Mouse (Mus musculus) megakaryocyte-erythroid progenitor cell, adult 5 weeks (primary cell): ENCODE data around the gene Mgat4b. TPM values are rescaled to one million over a fixed set of nuclear protein-coding genes. Genes with fewer than 3 reads are reported as not detected.

Experiments used
- polyA plus RNA-seq: library from polyadenylated mRNA; stranded (reverse); fragments of >175 nt; gene quantifications from 2 replicates; pipeline ENCODE4 v1.2.3, GENCODE M21; 2012

Gene Mgat4b
- polyA plus RNA-seq: 137 and 156 TPM in 2 replicates

GRCm38 (mm10) chr11:50210505-50211151 lies at the start of gene Mgat4b, which contains the start of gene Sqstm1:
TSS of gene Mgat4b (plus strand) at chr11:50210890.
TSS of gene Sqstm1 (minus strand) at chr11:50210827.

GRCm38 (mm10) chr11:50174111-50174729 lies 36.5 kb upstream of the Mgat4b start, which contains the start of gene Mrnip:
TSS of gene Mrnip (plus strand) at chr11:50174444.

GRCm38 (mm10) chr11:50238324-50238723 lies 27.6 kb downstream of the Mgat4b start, which contains the start of gene Ltc4s:
TSS of gene Ltc4s (minus strand) at chr11:50238616.

Other genes starting within 250 kb of the Mgat4b start
- 66.1 and 69.4 TPM in 2 replicates for gene Rnf130, start 185.5 kb upstream of the Mgat4b start, polyA plus RNA-seq
- gene Tbc1d9b, start 79.5 kb upstream of the Mgat4b start, polyA plus RNA-seq: 87.5 and 102 TPM in 2 replicates
- 6.4 and 6.7 TPM in 2 replicates for gene Mrnip, start 36.4 kb upstream of the Mgat4b start, polyA plus RNA-seq
- 206 and 241 TPM in 2 replicates for gene Sqstm1, start 63 bp upstream of the Mgat4b start, polyA plus RNA-seq
- 5.5 and 12.0 TPM in 2 replicates for gene Ltc4s, start 27.7 kb downstream of the Mgat4b start, polyA plus RNA-seq
- gene Maml1, start 81.4 kb downstream of the Mgat4b start, polyA plus RNA-seq: 15.5 and 17.3 TPM in 2 replicates
- 66.4 and 107 TPM in 2 replicates for gene Canx, start 114.8 kb downstream of the Mgat4b start, polyA plus RNA-seq
- gene Cby3, start 143.6 kb downstream of the Mgat4b start, polyA plus RNA-seq: 0.11 and 0.84 TPM in 2 replicates
- gene Hnrnph1, start 166.1 kb downstream of the Mgat4b start, polyA plus RNA-seq: 450 and 581 TPM in 2 replicates
- 12.6 and 14.7 TPM in 2 replicates for gene Rufy1, start 220.2 kb downstream of the Mgat4b start, polyA plus RNA-seq